Mouse (Mus musculus) lung, embryonic 14.5 days (tissue): ENCODE measurements at regions not wholly inside any gene's neighbourhood (a gene's known extent, or its start where the extent isn't known, plus 50 kb on each side); places are given as distances from the start of the nearest gene placed in this dataset.

ENCODE experiments used
- ATAC-seq: fragments of 200-750 bp; cut with Nextera tagmentation; 2 replicates; pipeline ENCODE4 v1.8.0; 2017; ENCODE audit warnings: mild to moderate bottlenecking, moderate TSS enrichment, moderate library complexity; ENCODE audit not compliant: insufficient read depth
- DNase-seq: peaks from one replicate; pipeline ENCODE4 v3.0.0-alpha.2; 2015
- H3K27ac ChIP-seq: fragments of 300-500 bp; sonication (generic); 2 replicates; pipeline ENCODE4 v1.5.1; 2014; ENCODE audit warnings: low read depth, mild to moderate bottlenecking, moderate library complexity
- H3K27me3 ChIP-seq: fragments of 300-500 bp; sonication (generic); 2 replicates; pipeline ENCODE4 v1.6.1; 2014; ENCODE audit warnings: low read length, control low read depth; ENCODE audit not compliant: insufficient read depth
- H3K36me3 ChIP-seq: fragments of 300-500 bp; sonication (generic); 2 replicates; pipeline ENCODE4 v1.6.1; 2014; ENCODE audit warnings: control low read depth; ENCODE audit not compliant: insufficient read depth
- H3K4me1 ChIP-seq: fragments of 300-500 bp; sonication (generic); 2 replicates; pipeline ENCODE4 v1.6.1; 2014; ENCODE audit warnings: antibody characterized with exemption, control low read depth; ENCODE audit not compliant: insufficient read depth
- H3K4me2 ChIP-seq: fragments of 300-500 bp; sonication (generic); 2 replicates; pipeline ENCODE4 v1.6.1; 2014; ENCODE audit warnings: mild to moderate bottlenecking
- H3K4me3 ChIP-seq: fragments of 300-500 bp; sonication (generic); 2 replicates; pipeline ENCODE4 v1.5.1; 2014; ENCODE audit warnings: low read depth, low read length
- H3K9ac ChIP-seq: fragments of 300-500 bp; sonication (generic); 2 replicates; pipeline ENCODE4 v1.6.1; 2014
- H3K9me3 ChIP-seq: fragments of 300-500 bp; sonication (generic); 2 replicates; pipeline ENCODE4 v1.6.1; 2016; ENCODE audit warnings: low read depth, low read length, control low read depth
- CTCF ChIP-seq: IDR thresholded peaks from 2 replicates; pipeline ENCODE4 v1.5.1; 2016; ENCODE audit warnings: antibody characterized with exemption, low read depth
- WGBS: fragments of 180-500 bp; shearing (Covaris S2); extraction: QIAGEN DNeasy Blood & Tissue Kit; methylation state at CpG from one replicate; pipeline ENCODE4 v1.1.7; 2014; 5-methylcytosine and 5-hydroxymethylcytosine counted together

GRCm38 (mm10) chr3:61580252-61580651 lies 214.5 kb upstream of the B430305J03Rik start:
- Histone ChIP-seq H3K36me3 (no peaks in the 10 kb centered on the region), H3K4me3 (no peak overlapping the region)
- 67% methylated on average over 3 of the region's 3 CpGs for WGBS

GRCm38 (mm10) chr3:61537113-61537512 lies 171.4 kb upstream of the B430305J03Rik start:
- TF ChIP-seq CTCF, result no peak
- H3K4me1 ChIP-seq, result no peaks in the 10 kb centered on the region
- ATAC-seq (no peak), DNase-seq (no peak)
- WGBS, result 42% methylated on average over 1 of the region's 1 CpGs
- H3K4me2 ChIP-seq, result no peak overlapping the region
- H3K4me3 ChIP-seq, result no peak overlapping the region
- H3K27ac ChIP-seq, result no peak overlapping the region
- H3K9me3 ChIP-seq, result no peaks in the 10 kb centered on the region
- no peak overlapping the region for H3K9ac ChIP-seq
- H3K36me3 ChIP-seq, result no peaks in the 10 kb centered on the region
- H3K27me3 ChIP-seq, result no peaks in the 10 kb centered on the region

More at GRCm38 (mm10) chr3:61580252-61580651, 214.5 kb upstream of the B430305J03Rik start:
- Histone ChIP-seq H3K27ac (no peak overlapping the region), H3K27me3 (no peaks in the 10 kb centered on the region), H3K9me3 (no peaks in the 10 kb centered on the region), H3K9ac (no peak overlapping the region), H3K4me2 (no peak overlapping the region), H3K4me1 (no peaks in the 10 kb centered on the region)
- TF ChIP-seq CTCF, result no peak
- ATAC-seq (no peak), DNase-seq (no peak)

- Histone ChIP-seq H3K4me2 (no peak overlapping the region), H3K9ac (no peak overlapping the region), H3K4me3 (no peak overlapping the region), H3K27me3 (no peaks in the 10 kb centered on the region), H3K27ac (no peak overlapping the region), H3K9me3 (no peaks in the 10 kb centered on the region), H3K4me1 (no peaks in the 10 kb centered on the region), H3K36me3 (no peaks in the 10 kb centered on the region)
- TF ChIP-seq CTCF, result no peak
- no peak for DNase-seq
- 72% methylated on average over 2 of the region's 2 CpGs for WGBS
- ATAC-seq, result no peak
These were observed 170.0 kb upstream of the B430305J03Rik start for GRCm38 (mm10) chr3:61535751-61536150.

- Histone ChIP-seq H3K27me3 (no peaks in the 10 kb centered on the region), H3K27ac (no peak overlapping the region), H3K4me1 (no peaks in the 10 kb centered on the region), H3K9ac (no peak overlapping the region), H3K4me3 (no peak overlapping the region), H3K36me3 (no peaks in the 10 kb centered on the region), H3K9me3 (no peaks in the 10 kb centered on the region), H3K4me2 (no peak overlapping the region)
- ATAC-seq (no peak), DNase-seq (no peak)
- TF ChIP-seq CTCF, result no peak
These were observed 137.4 kb upstream of the B430305J03Rik start for GRCm38 (mm10) chr3:61503178-61503577.

- WGBS, result 91% methylated on average over 2 of the region's 2 CpGs
- Histone ChIP-seq H3K36me3 (no peaks in the 10 kb centered on the region), H3K9ac (no peak overlapping the region), H3K4me2 (no peak overlapping the region), H3K4me1 (no peaks in the 10 kb centered on the region), H3K9me3 (no peaks in the 10 kb centered on the region), H3K4me3 (no peak overlapping the region), H3K27me3 (no peaks in the 10 kb centered on the region), H3K27ac (no peak overlapping the region)
- no peak for TF ChIP-seq CTCF
- DNase-seq (no peak), ATAC-seq (no peak)
These were observed 129.1 kb upstream of the B430305J03Rik start for GRCm38 (mm10) chr3:61494835-61495234.

GRCm38 (mm10) chr3:61486808-61487389 lies 121.1 kb upstream of the B430305J03Rik start:
- Histone ChIP-seq H3K4me2 (no peak overlapping the region), H3K4me1 (no peaks in the 10 kb centered on the region), H3K36me3 (no peaks in the 10 kb centered on the region), H3K9me3 (no peaks in the 10 kb centered on the region), H3K4me3 (no peak overlapping the region), H3K9ac (no peak overlapping the region), H3K27ac (no peak overlapping the region), H3K27me3 (no peaks in the 10 kb centered on the region)
- WGBS, result 86% methylated on average over 5 of the region's 5 CpGs
- DNase-seq (no peak), ATAC-seq (no peak)
- TF ChIP-seq CTCF, result no peak

GRCm38 (mm10) chr3:61478861-61479584 lies 113.3 kb upstream of the B430305J03Rik start:
- TF ChIP-seq CTCF, result no peak
- H3K27ac ChIP-seq, result no peak overlapping the region
- H3K4me3 ChIP-seq, result no peak overlapping the region
- DNase-seq (no peak), ATAC-seq (no peak)
- H3K27me3 ChIP-seq, result no peaks in the 10 kb centered on the region
- H3K36me3 ChIP-seq, result no peaks in the 10 kb centered on the region
- H3K4me1 ChIP-seq, result no peaks in the 10 kb centered on the region
- no peaks in the 10 kb centered on the region for H3K9me3 ChIP-seq
- H3K4me2 ChIP-seq, result no peak overlapping the region
- H3K9ac ChIP-seq, result no peak overlapping the region
- WGBS, result 69% methylated on average over 3 of the region's 3 CpGs
